Mouse (Mus musculus) brain, embryonic 14.5 days (tissue): Measurements from ENCODE around the gene Fam187a.

Source experiments
- CTCF ChIP-seq: fragments of 200-500 bp; IDR thresholded peaks from 2 replicates; pipeline ENCODE4 v1.5.1; 2012; ENCODE audit warnings: inconsistent platforms, mild to moderate bottlenecking, moderate library complexity, borderline replicate concordance; ENCODE audit not compliant: insufficient read depth, insufficient read length; ENCODE audit errors: extremely low read depth
- POLR2A ChIP-seq: fragments of 200-500 bp; IDR thresholded peaks from 2 replicates; pipeline ENCODE4 v1.6.1; 2012; ENCODE audit warnings: mild to moderate bottlenecking, inconsistent platforms, borderline replicate concordance; ENCODE audit not compliant: poor library complexity, insufficient read depth, insufficient read length, severe bottlenecking; ENCODE audit errors: extremely low read depth

DNA sequence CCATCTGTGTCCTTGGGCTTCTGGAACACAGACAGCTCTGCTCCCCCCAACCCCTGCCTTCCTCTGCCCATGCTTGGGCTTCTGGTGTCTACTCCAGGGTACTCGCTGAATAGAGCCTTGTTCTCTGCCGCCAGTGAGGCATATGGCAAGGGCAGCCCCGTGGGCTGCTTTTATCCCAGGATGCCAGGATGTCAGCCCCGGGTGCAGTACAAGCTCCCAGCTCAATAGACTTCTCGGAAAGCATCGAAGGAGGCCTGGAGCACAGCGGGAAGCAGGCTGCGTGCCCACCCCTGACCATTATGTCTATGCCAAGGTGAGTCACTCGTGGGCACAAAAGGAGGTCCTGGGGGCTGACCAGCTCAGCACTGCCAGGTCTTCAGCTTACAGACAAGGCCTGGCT lies 13.4 kb downstream of the Fam187a start:
- TF ChIP-seq POLR2A (no peak), CTCF (no peak)
